Mouse (Mus musculus): ENCODE data around the gene Sva.

Gene Sva

DNA sequence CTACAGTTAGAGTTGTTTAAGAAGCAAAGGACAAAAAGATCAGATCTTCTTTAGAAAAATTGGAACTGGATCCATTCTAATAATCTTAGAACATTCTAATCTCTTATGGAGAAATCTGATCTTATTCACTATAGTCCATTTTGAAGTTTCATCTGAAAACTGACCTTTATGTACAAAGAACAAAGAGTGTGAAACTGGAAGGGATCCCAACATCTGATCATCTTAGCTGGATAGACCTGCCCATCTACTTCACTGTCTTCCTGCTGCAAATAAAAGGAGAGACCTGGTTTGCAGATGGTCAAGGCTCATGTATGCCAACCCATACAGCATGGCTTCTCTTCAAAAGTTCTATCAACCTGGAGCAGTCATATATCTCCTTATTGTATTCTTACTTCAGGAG is at the start of gene Sva:
TSS of gene Sva (plus strand) at position 301 of the 400 bp plus-strand sequence.
- no peak for DNase-seq (ENCODE audit: low read depth, low spot score)
